Mouse (Mus musculus): ENCODE measurements around the gene Spata5. TPM values are rescaled to one million over a fixed set of nuclear protein-coding genes. Genes with fewer than 3 reads are reported as not detected.

The Spata5 gene
- total RNA-seq, 2 experiments from 2014 or later = 4.2 to 8.3 TPM

DNA sequence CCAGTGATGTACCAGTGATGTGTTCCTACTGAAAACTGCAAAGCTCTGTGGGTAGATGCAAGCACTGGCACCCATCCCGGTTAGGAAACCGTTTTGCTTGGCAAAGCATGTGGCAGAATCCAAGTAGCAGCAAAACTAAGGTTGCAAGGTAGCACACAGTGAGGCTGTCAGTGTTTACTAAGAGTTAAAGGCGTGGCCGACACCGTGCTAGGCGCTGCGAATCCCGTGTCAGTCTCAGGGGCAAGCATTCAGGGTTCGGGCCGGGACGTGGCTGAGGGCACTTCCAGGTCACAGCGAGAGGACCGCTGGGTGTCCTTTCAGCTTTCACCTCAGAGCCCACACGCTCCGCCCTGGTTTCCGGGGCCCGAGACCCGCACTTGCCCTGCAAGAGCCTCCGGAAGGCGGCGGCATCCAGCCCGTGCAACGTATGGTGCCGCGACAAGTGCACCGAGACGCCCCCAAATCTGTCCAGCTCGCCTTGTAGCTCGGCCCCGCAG, 687 bp upstream of the Spata5 start:
- peak; percentile 35 for ATAC-seq (replicated peaks; ENCODE audit: low FRiP score, poor library complexity, severe bottlenecking)

DNA sequence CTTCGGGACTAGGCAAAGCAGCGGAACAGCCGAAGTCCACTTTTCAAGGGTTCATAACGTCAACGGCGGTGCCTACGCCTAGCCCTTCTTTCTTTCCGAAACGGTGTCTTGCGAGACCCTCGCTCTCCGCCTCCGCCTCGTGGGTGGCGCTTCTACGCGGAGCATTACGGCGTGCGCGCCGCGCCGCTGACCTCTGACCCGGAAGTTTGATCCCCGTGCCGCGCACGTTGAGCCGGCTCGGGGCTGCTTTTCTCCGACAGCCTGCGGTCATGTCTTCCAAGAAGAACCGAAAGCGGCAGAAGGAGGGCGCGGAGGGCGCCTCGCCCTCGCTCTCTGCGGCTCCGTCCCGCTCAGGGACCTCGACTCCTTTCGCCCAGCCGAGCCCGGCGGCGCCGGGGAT, 376 bp downstream of the Spata5 start, which contains the start of gene Nudt6:
Nudt6 (minus strand) TSS at position 140 of the 400 bp plus-strand sequence.
- peak; percentile 75 for ATAC-seq (replicated peaks; ENCODE audit: low FRiP score, poor library complexity, severe bottlenecking)

DNA sequence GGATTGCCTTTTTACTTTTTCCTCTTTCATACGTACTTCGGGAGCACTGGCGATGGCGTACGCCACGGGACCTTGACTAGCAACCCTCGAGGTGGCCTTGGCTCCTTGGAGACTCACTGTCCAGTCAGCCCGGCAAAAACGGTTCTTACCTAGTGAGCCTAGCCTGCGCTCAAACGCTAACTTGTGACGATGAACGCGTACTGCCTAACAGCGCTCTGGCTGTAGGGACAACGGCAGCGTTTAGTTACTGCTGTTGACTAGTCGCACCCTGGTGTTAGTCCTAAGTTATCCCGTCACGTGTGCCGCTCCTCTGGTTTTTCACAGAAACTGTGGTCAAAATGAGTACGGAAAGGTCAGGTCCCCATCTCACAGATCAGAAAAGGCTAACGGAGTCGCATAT, 945 bp downstream of the Spata5 start:
- no peak for ATAC-seq (replicated peaks; ENCODE audit: low FRiP score, poor library complexity, severe bottlenecking)

DNA sequence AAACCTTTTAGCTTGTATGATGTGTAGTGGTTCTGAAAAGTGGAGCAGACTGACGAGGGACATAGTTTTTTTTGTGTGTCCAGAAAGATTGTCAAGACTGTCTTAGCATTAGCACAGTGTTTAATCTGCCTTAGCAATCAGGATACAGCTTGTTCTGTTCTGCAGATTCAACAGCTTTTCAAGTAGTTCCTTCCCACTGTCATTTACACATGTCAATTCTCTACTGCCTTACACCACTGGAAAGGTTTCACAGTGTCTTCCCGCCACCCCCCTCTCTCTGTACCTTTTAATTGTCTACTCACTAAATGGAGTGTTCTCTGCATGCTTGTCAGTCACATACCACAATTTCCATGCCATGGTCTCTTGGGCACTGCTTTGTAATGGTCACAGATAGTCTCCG, 1.5 kb downstream of the Spata5 start:
- no peak for ATAC-seq (replicated peaks; ENCODE audit: low FRiP score, poor library complexity, severe bottlenecking)

DNA sequence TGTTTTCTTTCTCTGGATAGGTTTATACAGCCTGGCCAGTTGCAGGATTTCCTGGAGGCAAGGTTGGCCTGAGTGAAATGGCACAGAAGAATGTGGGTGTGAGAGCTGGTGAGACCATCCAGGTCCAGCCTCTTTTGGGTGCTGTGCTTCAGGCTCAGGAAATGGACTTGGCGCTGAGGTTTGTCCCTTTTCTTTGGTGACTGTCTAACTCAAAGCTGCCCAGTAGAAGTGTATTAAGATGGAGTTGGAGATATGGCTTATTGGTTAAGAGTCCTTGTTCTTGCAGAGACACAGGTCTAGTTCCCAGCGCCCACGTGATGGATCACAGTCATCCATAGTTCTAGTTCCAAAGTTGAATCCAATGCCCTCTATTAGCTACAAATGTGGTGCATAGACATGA, 6.4 kb downstream of the Spata5 start:
- no peak for ATAC-seq (replicated peaks; ENCODE audit: low FRiP score, poor library complexity, severe bottlenecking)

DNA sequence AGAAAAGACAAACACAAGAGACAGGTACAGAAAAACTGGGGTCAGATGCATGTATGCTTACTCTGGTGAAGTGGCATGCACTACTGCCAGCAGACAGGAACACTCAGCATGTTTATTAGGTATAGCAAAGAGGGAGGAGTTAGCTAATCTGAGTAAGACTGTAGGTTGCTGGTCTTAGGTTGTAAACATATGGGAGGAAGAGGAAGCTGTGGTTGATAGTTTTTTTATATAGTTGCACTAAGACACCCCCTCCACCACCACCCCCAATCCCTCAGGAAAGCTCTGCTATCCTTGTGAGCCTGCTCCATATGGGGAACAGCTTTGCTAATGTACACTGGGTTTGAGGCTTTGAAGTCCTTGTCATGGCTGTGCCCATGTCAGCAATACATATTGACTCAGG, 10.7 kb downstream of the Spata5 start:
- no peak for ATAC-seq (replicated peaks; ENCODE audit: low FRiP score, poor library complexity, severe bottlenecking)

DNA sequence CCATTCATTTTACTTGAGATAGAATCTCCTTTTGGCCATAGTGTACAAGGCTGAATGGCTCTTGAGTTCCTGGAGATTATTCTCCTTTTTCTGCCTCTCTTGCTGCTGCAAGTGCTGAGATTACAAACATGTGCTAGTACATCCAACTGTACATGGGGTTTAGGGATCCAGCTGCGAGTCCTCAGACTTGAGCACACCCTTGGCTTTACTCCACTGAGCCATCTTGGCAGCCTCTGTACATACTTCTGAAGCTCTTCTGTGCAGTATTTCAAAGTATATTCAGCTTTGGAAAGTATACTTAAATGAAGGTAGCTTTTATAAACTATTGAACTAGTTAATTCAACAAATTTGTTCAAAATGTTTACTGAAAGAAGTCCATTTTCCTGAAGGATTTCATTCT, 20.1 kb downstream of the Spata5 start:
- ATAC-seq (replicated peaks; ENCODE audit: low FRiP score, poor library complexity, severe bottlenecking) = no peak

DNA sequence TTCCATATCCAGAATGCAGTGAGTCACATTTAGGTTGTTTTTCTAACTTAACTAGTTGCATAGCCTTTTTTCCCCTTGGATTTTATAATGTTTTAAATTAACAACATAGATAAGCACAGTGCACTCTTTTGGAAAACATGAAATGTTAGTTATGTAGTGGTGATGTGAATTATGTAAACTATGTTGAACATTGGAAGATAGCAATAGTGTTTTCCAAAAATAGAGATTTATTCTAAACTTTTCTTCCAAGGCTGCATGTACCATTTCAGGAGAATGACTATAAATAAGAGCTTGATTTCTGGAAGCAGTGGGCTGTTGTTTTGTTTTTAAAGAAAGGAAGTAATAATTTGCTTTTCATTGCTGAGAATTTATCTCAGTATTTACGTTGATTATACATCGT, 23.7 kb downstream of the Spata5 start:
- ATAC-seq (replicated peaks; ENCODE audit: low FRiP score, poor library complexity, severe bottlenecking) = no peak

DNA sequence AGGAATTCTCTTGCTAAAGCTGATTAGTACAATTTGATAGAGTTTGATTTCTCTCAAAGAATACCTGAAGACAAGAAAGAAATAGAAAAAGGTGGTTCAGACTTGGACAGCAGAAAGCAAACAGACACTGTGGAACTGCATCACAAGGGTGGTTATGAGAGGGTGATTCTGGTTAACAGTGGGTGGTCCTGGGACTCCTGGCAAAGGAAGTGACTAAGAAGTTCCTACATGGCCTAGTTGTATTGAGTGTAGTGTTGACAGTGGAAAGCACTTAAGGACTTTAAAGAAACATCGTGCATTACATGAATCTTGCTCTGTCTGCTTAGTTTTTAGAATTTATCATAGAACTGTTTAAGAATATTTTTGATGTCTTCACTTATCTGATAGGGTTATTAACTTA, 36.3 kb downstream of the Spata5 start:
- ATAC-seq (replicated peaks; ENCODE audit: low FRiP score, poor library complexity, severe bottlenecking) = no peak

DNA sequence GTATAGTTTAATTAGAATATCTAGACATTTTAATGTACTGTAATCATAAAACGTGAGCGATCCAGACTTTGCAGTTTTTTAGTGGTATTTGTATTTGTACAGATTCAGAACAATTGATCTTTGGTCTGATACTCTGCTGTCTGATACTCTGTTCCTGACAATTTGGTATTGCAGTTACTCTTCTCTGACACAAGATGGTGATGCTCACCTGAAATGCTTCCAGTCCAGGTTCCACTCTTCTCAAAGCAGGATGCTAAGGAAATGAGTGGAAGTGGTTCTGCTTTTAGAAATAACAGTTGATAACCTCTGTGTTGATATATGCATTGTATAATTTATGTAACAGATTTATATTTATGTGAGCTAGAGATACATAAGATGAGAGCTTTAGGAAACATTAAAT, 48.5 kb downstream of the Spata5 start:
- ATAC-seq (replicated peaks; ENCODE audit: low FRiP score, poor library complexity, severe bottlenecking) = no peak

DNA sequence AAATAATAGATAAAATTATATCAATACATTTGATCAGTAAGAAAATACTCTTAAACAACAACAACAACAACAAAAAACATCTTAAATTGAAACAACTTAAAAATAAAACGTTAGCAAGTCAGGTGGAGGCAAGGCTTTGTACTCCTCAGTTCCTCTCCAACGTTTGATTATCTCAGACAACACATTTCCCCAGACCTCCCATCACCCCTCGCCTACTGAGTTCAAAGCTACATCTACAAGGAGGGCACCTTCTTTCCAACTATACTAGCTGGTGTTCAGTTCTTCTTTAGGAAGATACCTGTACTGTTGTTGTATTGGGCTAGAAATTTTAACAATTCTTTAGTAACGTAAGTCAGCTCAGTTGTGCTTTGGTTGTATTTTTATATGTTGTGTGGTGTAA, 49.7 kb downstream of the Spata5 start:
- ATAC-seq (replicated peaks; ENCODE audit: low FRiP score, poor library complexity, severe bottlenecking) = no peak

DNA sequence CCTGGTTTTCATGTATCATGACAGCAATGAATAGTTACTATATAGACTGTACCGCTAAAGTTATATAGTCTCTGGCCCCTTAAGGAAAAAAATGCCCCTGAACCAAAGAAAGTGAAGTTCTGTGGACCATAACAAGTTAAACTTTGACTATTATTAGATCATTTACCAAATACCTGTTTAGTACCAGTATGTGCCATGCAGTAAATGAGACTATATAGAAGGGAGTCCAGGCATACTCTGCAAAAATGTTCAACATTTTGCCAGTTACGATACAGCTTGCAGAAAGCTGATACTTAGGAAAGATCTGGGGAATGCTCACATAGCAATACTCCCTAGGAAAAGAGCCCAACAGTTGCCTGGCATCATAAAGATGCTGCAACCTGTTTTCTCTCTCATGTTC, 51.2 kb downstream of the Spata5 start:
- no peak for ATAC-seq (replicated peaks; ENCODE audit: low FRiP score, poor library complexity, severe bottlenecking)

DNA sequence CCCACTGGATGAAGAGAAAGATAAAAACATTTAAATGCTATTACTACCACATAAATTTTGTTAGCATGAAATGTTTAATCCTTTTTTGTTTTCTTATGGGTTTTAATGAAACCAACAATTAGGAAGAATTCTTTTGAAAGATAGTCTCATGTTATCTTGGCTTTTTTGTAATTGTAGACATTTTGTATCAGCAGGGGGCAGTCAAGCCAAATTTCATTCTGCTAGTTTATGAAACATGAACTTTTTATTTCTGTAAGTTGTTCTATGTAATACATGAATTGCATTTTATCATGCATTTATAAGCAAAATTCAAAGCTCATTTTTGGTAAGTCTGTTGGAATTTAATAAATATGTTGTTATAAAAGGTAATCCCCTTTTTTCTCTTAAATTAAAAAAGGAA, 52.8 kb downstream of the Spata5 start:
- no peak for ATAC-seq (replicated peaks; ENCODE audit: low FRiP score, poor library complexity, severe bottlenecking)

DNA sequence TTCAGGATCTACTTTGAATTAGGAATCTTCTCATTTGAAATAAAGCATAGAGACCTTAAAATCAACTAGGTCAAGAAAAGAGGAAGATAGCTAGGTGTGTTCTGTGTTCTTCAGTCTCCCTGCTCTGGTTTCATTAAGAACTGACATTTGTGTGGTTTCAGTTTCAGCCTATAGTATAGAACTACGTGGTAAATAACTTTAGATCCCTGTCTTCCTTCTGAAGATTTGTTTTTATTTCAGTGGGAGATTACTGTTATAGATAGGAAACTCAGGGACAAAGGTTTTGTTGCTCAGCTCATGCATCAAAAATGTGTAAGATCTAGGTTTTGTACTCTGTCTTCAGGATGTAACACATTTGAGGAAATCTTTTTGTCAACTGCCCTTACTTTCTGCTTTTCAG, 56.8 kb downstream of the Spata5 start:
- no peak for ATAC-seq (replicated peaks; ENCODE audit: low FRiP score, poor library complexity, severe bottlenecking)

DNA sequence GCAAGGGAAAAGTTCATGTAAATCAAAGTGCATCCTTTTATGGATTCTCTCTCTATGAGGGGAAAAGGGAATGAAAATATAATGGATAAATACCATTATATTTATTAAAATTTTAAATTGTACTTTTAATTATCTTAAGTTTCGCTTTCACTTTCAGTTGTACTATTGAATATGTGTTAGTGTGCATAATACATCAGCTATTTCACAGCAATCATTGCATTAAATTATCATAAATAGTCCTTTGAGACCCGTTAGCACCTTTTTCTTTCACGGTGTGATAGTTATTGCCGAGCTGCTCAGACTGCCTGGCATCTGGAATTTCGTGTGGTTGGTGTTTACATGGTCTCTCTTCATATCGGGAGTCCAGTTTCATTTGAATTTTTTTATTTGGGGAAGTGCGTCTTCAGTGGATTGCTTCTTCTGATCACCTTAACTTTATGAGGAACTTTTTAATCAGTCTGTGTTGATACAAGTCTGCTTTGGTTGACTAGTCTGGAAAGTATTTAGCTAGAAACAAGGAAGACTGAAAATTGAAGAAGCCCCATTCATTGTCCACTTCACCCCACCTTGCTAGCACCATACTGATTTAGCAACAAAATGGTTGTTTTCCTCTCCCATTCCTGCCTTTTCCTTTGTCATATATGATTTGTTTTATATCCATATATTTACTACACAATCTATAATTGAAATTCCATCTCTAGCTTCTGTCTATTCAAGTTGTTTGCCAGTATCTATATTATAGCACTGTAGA, 57.9 kb downstream of the Spata5 start:
- peak; percentile 64 for ATAC-seq (replicated peaks; ENCODE audit: low FRiP score, poor library complexity, severe bottlenecking)

DNA sequence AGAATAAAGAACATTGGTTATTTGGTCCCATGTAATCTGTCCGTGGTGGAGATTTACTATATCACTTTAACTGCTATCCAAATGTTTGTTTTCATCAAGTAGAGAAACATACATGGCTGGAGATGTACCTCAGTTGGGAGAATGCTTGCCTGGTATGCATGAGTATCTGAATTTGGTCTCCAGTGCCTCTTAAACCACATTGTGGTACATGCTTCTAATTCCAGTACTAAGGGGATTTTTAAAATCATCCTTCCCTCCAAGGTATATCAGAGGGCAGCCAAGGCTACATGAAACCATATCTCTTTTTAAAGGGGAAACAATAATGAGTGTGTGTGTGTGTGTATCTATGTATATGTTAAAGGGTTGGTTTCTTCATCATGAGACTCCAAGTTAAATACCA, 60.1 kb downstream of the Spata5 start:
- ATAC-seq (replicated peaks; ENCODE audit: low FRiP score, poor library complexity, severe bottlenecking) = no peak

DNA sequence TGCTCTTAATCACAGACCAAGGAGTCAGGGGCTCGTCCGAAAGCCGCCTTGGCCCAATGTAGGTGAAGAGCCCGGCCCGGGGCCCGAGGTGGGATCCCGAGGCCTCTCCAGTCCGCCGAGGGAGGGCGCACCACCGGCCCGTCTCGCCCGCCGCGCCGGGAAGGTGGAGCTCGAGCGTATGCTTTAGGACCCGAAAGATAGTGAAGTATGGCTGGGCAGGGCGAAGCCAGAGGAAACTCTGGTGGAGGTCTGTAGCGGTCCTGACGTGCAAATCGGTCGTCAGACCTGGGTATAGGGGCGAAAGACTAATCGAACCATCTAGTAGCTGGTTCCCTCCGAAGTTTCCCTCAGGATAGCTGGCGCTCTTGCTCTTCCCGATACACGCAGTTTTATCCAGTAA, 61.6 kb downstream of the Spata5 start:
- no peak for ATAC-seq (replicated peaks; ENCODE audit: low FRiP score, poor library complexity, severe bottlenecking)

DNA sequence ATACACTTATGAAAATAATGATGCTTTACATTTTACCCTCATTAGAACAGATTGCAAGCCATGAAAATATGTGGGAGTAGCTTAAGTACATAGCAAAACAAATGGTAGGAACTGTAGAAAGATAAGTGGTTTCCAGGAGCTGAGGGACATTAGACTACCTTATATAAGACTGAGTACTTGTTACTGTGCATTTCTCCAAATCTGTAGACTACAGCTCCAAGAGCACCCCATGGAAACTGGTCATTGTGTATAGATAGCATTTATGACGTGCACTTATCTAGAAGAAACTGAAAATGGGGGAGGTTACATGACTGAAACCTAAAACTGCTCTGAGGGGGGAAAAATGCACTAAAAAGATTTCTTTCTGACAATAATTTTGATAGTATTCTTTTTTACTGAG, 63.0 kb downstream of the Spata5 start:
- ATAC-seq (replicated peaks; ENCODE audit: low FRiP score, poor library complexity, severe bottlenecking) = no peak

DNA sequence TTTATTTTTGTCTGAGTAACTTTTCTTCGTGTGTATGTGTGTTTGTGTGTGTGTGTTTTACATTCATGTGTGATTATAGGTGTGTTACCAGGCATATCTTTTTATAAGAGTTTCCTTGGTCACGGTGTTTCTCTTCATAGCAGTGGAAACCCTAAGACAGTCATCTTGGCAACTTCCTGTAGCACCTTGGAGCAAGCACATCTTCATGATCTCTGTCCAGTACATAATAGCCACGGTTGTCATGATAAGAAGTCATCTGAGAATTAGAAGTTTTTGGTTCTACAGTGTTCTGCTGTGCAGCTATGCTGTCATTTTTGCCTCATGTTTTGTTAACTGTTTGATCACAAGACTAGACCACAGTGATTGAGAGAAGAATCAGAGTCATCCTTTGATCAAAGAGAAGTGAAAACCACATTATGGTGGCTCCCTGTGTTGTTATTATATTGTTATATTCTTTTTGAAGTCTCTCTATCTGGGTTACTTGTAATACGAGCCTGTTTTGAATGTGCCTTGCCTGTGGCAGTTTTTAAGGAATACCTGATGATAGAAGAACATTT, 64.1 kb downstream of the Spata5 start:
- no peak for ATAC-seq (replicated peaks; ENCODE audit: low FRiP score, poor library complexity, severe bottlenecking)

DNA sequence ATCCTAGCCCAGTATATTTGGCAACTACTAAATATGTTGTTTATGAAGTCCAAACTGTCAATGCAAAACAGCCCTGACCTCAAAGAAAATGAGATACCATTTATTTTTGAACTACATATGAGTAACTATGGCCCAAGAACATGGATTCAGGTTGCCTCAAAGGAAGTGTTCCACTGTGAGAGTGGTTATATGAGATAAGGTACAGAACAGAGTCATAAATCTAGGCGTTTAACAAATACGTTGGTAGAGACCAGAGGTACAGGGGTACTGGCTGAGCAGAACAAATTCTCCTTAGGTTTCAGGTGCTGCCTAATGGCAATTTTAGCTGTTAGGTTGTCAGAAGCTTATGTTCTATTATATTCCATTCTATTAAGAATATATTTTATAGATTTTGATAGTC, 67.9 kb downstream of the Spata5 start:
- ATAC-seq (replicated peaks; ENCODE audit: low FRiP score, poor library complexity, severe bottlenecking) = peak; percentile 59; the same call in 1 of the 2 replicates

DNA sequence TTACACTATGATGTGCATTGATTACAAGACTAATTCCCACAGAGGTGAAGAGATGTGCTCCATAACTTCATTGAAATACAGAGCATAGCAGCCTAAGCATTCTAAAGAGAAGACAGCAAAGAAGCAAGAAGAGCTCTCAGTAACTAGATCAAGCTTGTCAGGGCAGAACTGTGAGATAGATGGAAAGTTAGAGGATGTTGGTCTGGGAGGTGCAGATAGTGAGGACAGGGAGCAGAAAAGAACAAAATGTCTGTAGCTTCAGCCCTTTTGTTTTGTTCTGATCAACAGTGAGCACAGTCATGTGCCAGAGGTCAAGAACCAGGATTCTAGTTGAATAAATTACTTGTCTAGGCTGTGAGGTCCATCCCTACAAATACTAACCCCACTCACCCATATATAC, 68.5 kb downstream of the Spata5 start:
- ATAC-seq (replicated peaks; ENCODE audit: low FRiP score, poor library complexity, severe bottlenecking) = 0 out of 2 replicates have a peak, but pooled peaks have one; percentile 30

DNA sequence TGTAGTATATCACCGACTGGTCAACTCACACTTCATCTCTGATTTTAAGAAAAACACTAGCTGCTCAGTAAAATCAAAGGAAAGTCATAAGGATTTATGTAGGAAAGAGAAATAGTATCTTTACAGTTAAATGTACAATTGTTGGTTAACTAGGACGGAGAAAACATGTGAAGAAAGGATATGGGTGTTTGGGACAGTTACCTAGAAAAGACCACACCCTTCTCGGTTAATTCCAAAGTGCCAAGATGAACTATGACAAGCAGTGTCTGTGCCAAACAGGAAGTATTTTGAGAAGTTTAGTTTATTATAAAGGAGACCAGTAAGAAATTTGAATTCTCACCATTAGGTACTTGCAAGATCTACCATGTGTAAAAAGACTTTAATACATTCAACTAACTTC, 70.3 kb downstream of the Spata5 start:
- ATAC-seq (replicated peaks; ENCODE audit: low FRiP score, poor library complexity, severe bottlenecking) = no peak
